ENCODE assay signal across 14 mouse cellular contexts in the genomic region with DNA sequence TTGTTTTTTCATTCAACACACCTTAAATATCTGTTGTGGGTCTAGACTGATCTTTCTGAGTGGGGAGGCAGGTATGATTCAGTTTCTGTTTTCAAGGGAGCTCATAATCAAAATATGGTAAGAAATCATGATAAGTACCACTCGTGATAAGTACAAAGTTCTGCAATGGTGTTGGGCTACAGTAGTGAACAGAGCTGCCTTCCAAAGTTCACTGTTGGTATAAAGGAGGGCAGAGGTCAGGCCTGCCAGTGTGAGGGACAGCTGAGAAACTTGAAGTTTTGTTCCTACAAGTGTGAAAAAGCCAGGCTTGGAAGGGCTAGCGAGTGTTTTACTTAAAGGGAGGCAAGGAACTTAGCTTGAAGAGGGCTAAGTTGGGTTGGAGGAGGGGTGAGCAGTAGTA. TPM values are rescaled to one million over a fixed set of nuclear protein-coding genes. Genes with fewer than 3 reads are reported as not detected.
"Had no signal": no experiment of that assay in that cellular context is flagged by ENCODE, and none has a peak within 500 bp of the region (broad histone marks: within the 10 kb centered on the region; RNA-seq: fewer than 3 reads in every experiment).

No protein-coding gene starts in this region.

- H3K4me2 ChIP-seq: liver, embryonic 13.5 days; lung, embryonic 15.5 days; midbrain, embryonic 11.5 days; midbrain, embryonic 15.5 days; neural tube, embryonic 12.5 days had no signal

- ATAC-seq: liver, postnatal 0 days; midbrain, embryonic 15.5 days had no signal

- H3K9me3 ChIP-seq: limb, embryonic 10.5 days; liver, embryonic 13.5 days; lung, embryonic 15.5 days; megakaryocyte, embryonic 14.5 days; midbrain, embryonic 15.5 days; neural tube, embryonic 12.5 days had no signal

- H3K27ac ChIP-seq: kidney, postnatal 0 days; limb, embryonic 10.5 days; liver, embryonic 13.5 days; lung, embryonic 15.5 days; macrophage; midbrain, embryonic 15.5 days; neural tube, embryonic 12.5 days had no signal

- H3K36me3 ChIP-seq: limb, embryonic 10.5 days; liver, embryonic 13.5 days; lung, embryonic 15.5 days; midbrain, embryonic 15.5 days; neural tube, embryonic 12.5 days had no signal

- DNase-seq: liver, embryonic 13.5 days; liver, postnatal 0 days; lung, postnatal 14 days; spleen, adult 18-20 months; thymus, adult 18-20 months; thymus, postnatal 14 days had no signal

- H3K4me3 ChIP-seq: limb, embryonic 10.5 days; liver, embryonic 13.5 days; lung, embryonic 15.5 days; megakaryocyte, embryonic 14.5 days; midbrain, embryonic 15.5 days; neural tube, embryonic 12.5 days had no signal

- H3K9ac ChIP-seq: liver, embryonic 13.5 days; liver, postnatal 0 days; lung, embryonic 15.5 days; midbrain, embryonic 15.5 days; neural tube, embryonic 12.5 days had no signal

RNA-seq across cellular contexts. Expression of a gene that starts 4.2 kb away (rescaled TPM):
- polyA plus RNA-seq: macrophage had no signal
